Mouse (Mus musculus) cerebellum, adult 11 months (tissue): ENCODE measurements around the gene Nos1.

ENCODE experiments used
- DNase-seq: peaks from one replicate; pipeline ENCODE4 v3.0.0; 2022

Nos1 gene

DNA sequence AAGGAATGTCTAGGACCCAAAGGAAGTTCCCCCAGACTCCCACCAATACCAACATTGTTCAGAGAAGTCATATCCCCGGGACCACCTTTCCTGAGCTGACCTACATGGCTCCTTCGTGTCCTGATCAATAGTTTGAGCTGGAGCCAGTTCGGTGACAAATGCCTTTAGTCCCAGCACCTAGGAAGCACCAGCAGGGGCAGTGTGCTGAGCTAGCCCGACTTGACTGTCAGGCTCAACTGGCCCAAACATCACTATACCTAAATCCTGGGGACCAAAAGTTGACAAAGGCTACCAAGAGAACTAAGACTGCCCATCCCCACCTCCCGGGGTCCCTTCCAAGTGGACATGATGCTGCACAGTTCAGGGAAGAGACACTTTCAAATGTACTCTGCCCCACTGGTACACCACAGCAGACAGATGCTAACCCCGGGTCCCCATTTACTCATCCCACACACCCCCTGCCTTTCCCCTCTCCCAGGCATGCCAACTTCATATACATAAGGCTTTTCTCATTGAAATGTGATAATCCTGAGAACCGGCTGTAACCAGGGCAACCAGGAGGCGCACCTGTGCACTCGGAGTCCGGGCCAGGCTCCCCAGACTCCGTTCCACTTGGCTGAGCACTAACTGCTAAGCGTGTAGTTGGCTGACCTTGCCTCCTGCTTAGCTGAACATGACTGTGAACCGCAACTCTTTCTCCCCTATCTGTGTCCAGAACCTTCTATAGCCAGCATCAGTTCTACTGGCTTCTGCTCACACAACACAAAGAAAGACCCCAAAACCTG is 120.3 kb downstream of the Nos1 start:
- DNase-seq, result peak; percentile 76

DNA sequence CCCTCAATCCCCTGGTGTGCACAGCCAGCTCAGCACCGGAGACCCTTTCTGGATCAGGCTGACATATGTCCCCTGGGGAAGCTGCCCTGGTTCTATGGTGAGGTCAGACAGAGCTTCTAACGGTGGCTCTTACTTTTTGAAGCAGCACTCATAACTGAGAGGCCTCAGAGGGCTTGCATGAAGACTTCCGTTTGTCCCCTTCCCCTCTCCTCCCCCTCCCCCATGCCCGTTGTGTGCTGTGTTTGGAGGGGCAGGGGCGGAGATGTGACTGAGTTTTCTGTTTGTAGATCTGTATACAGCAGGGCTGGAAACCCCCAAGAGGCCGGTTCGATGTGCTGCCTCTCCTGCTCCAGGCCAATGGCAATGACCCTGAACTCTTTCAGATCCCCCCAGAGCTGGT is 122.7 kb downstream of the Nos1 start:
- no peak for DNase-seq

DNA sequence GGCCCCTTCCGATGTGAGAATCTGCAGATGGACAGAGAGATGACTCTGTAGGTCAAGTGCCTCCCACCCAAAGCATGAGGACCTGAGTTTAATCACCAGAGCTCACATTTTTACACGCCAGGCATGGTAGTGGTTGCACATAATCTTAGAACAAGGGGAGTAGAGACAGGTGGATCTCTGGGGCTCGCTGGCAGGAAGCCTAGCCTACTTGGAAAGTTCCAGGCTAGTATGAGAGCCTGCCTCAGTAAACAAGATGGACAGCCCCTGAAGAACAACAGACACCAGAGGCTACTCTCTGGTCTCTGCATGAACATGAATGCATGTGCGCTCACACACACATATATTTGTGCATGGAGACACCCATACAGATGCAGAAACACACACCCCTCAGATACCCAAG is 124.9 kb downstream of the Nos1 start:
- no peak for DNase-seq

DNA sequence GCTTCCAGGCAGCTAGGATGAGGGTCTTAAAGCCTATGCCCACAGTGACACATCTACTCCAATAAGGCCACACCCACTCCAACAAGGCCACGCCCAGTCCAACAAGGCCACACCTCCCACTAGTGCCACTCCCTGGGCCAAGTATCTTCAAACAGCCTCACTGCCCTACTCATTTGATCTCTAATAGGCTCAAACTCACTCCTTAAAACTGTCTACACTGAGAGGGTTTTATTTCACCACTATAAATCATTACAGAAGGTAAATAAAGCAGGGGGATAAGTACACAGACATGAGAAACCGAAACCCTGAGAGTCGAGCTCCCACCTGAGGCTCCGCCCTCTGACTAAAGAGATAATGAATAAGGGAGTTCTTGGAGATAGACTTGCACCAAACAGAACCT is 128.7 kb downstream of the Nos1 start:
- DNase-seq, result no peak

DNA sequence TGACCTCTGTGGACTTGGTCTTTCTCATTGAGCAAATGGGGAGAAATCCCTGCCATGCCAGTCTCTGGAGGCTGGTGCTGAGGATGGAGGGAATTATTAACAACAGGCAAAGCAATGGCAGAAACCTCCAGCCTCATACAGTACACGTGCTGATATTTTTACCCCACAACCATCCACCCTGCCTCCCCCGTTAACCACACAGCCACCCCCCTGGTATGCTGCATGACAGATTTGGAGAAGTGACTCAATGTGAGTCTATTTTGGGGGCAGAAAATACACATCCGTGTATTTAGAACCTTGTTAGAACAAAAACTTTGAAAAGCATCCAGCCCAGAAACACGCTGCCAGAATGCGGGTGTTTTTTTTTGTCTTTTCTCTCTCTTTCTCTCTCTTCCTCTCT is 135.5 kb downstream of the Nos1 start:
- DNase-seq, result no peak

DNA sequence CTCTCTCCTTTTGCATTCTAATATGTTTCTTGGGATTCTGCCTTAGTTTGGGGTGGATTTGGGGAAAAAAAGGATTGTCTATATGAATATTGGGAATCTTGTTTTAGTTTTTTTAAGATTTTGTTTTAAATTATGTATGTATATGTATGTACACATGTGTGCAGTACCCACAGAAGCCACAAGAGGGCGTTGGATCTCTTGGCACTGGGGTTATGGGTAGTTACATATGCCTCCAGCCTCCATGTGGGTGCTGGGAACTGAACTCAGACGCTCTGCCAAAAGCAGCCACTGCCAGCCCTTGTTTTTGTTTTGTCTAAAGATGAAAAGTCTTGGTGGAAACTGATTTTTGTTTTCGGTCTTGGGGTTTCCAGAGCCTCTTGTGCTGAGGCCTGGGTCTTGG is 136.1 kb downstream of the Nos1 start:
- no peak for DNase-seq

DNA sequence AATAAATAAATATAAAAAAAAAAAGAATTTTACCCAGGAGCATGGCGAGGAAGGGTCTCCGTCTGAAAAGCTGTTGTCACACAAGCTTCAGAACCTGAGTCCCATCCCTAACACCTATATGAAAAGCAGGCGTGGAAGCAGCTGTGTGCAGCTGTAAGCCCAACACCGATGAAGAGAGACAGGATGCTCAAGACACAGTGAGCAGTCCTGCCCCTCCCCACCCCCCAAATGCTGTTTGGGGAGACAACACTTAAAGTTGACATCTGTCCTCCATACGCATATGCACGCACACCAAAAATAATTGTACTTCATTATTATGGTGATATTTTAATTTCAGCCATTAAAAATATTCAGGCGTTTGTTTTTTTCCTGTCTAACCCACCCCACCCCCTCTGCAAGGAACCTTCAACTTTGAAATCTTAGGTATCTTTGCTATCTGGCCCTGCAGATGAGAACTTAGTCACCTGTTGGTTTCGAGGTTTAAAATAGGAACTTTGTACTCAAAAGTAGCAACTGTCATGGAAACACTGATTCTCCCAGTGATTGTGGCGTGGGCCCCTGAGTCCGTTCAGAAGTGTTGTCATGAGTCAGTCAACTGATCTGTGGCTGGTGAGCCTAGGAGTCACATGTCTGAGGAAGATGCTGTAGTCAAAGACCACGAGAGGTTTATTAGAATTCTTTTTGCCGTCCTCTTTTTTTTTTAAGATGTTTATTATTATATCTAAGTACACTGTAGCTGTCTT is 141.1 kb downstream of the Nos1 start:
- no peak for DNase-seq

DNA sequence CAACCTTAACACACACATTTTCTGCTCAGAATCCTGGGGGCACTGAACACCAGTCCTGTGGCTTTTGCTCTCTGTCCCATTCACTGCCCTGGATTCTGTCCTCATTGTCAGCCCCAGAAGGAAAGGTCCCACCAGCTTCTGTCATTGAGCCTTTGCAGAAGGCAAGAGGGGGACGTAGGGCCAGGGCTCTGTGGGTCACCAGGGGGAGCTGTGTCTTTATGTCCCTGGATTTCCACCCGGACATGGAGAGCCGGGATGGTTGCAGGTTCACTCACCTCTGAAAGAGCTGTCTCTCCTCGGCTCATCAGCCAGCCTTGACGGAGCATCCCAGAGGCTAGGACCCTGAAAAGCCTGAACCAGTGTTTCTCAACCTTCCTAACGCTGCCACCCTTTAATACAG is 142.9 kb downstream of the Nos1 start:
- no peak for DNase-seq

- DNase-seq, result no peak
These were observed 147.7 kb downstream of the Nos1 start for GRCm38 (mm10) chr5:117928553-117928952.

DNA sequence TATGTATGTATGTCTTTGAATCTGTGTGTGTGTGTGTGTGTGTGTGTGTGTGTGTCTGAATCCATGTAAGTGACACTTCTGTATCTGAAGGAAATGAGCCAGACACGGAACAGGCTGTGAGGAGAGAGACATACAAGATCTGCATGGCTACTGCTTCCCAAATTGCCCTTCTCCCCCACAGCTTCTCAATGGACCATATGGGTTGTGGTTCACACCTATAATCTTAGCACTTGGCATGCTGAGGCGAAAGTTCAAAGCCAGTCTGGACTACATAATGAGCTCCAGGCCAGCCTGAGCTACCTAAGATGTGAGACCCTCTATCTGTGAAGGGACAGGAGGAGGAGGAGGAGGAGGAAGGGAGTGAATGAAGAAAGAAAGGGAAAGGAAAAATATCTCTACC is 151.4 kb downstream of the Nos1 start:
- DNase-seq, result no peak

GRCm38 (mm10) chr5:117932862-117933261 is 152.0 kb downstream of the Nos1 start:
- peak; percentile 87 for DNase-seq

DNA sequence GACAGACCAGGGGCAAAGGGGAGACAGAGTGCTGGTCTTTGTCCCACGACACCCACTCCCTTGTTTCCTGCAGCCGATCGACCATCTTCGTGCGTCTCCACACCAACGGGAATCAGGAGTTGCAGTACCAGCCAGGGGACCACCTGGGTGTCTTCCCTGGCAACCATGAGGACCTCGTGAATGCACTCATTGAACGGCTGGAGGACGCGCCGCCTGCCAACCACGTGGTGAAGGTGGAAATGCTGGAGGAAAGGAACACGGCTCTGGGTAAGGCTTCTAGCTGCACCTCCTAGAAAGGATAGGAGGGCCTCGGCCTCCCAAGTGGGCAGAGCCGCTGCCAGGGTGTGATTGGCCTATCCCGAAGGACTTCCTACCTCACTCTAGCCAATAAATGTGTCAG is 155.5 kb downstream of the Nos1 start:
- no peak for DNase-seq

DNA sequence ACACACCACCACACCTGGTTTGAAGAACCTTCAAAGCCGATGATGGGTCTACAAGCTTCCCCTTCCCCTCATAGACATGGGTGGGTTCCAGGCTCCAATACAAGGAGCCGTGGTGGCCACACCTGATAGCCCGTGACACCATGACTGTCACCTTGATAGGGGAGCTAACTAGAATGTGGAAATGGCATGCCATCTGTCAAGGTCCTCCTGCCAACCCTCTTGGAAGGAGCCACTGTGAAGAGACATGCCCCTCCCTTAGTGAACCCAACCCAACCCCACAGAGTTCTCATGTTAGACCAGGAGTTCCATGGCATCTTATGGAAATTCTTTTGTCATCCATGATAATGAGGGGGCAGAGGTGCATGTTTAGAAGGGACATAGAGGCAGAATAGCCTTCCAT is 156.4 kb downstream of the Nos1 start:
- DNase-seq, result peak; percentile 60

DNA sequence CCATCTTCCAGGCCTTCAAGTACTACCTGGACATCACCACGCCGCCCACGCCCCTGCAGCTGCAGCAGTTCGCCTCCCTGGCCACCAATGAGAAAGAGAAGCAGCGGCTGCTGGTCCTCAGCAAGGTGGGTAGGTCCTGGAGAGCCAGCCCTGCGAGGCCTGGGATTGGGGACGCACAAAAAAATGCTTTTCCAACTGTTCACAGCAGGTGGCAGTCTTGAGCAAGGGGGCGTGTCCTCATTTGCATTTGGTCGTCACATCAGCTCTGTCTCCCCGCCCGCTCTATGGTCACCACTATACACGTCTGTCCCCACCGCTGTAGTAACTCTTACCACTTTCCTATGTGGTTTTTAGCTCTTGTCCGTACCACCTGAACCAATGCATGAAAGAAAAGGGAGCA is 157.3 kb downstream of the Nos1 start:
- DNase-seq, result no peak

DNA sequence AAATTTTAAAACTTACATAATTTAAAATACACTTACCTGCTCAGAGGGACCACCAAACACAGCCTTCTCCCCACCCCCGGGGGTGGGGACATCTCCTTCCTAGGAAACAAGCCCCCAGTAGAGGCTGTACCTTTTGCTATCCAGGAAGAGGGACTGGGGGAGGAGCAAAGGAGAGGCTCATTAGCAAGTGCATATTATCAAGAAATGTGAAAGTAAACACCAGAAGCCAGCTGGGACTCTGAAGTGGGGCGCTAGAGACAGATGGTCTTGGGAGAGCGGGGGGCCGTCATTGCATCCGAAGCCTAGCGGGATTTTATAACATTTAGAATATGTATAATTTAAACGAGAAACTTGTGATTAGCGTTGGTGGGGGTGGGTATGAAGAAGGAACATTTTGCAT is 158.6 kb downstream of the Nos1 start:
- DNase-seq, result no peak

GRCm38 (mm10) chr5:117941552-117941951 is 160.7 kb downstream of the Nos1 start:
- DNase-seq, result no peak

DNA sequence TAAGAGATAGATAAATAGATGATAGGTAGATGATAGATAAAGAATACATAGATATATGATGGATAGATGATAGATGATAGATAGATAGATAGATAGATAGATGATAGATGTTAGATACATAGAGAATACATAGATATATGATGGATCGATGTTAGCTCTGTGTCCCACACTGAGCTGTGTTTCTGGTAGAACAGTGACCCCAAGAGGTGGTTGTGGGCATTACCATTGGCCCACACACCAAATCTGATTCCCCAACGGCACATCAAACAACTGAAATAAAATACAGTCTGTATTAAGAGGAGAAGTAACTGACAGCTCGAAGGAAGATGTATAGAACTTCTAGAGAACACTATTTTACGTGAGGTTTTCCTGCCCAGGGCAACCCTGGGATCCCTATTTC is 165.8 kb downstream of the Nos1 start:
- peak; percentile 65 for DNase-seq

DNA sequence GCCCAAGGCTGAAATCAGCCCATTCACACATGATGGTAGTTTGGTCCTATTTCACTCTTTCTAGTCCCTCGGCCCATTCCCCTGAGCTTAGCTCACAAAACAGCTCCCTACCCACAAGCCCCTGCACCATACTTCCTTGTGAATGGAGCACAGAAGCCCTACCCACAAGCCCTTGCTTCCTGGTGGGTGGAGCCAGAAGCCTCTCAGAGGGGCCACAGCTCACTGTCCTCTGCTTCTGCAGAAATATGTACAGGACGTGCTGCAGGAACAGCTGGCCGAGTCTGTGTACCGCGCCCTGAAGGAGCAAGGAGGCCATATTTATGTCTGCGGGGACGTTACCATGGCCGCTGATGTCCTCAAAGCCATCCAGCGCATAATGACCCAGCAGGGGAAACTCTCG is 168.6 kb downstream of the Nos1 start:
- DNase-seq, result no peak

DNA sequence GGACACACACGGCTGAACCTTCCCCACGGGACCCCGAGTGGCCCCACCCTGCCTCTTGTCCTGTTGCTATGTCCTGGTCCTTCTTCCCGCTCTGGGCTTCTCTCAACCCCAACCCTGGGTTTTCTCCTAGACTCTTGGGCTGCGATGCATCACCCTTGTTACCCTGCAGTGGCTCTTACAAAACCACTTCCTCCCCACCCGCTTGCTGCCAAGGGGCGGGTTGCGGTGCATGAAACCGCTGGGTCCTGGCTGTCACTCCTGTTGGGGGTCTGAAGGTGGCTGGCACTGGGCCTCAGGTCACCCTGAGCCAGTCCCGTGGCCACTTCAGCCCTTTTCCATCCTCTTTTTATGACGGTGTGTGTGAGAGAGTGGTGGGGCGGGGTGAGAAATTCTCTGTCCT is 173.1 kb downstream of the Nos1 start:
- DNase-seq, result no peak

DNA sequence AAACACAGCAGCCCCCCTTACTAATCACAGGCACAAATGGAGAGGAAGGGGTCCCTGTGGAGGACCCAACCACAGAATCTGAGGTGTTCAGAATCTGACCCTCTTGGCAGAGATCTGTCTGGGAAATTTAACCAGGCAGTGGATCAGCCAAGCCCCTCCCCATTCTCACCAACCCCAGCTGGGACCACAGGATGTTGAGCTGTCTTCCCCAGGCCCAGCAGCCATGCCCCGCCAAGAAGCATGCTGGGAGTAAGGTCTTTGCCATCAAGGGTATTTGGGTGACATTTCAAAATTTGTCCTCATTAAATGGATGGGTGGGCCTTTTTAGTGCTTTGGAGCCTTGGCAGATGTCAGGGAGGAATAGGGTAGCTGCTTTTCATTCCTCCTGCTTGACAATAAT is 173.6 kb downstream of the Nos1 start:
- DNase-seq, result no peak

DNA sequence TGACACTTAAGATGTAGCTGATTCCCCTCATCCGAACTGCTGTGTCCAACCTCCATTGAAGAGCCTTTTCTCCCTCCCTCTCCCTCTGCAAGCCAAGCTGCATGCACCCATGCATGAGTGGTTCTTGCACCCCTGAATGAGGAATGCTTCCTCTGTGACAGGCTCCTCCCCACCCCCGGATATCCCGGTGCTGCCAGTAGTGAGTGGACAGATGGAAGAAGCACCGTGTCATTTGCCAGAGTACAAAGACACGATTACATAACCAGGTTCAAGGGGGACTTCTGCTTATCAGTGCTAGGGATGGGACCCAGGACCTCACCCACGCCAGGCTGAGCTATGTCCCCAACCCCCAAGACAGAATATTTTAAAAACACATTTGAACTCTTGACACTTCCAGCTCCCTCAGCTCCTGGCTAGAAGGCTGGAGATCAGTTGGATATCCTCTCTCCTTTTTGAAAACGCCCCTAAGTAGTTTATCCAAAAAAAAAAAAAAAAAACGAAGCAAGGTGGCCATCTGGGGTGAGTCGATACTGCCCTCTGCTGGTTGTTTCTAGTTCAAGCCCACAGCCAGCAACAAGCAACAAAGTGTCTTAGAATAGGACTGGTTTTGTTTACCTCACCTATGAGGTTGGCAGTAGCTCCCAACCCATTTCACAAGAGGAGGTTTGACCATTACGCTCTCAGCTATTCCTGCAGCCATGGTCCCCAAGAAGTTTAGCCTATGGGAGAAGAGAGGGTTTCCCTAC is 175.0 kb downstream of the Nos1 start:
- peak; percentile 66 for DNase-seq

DNA sequence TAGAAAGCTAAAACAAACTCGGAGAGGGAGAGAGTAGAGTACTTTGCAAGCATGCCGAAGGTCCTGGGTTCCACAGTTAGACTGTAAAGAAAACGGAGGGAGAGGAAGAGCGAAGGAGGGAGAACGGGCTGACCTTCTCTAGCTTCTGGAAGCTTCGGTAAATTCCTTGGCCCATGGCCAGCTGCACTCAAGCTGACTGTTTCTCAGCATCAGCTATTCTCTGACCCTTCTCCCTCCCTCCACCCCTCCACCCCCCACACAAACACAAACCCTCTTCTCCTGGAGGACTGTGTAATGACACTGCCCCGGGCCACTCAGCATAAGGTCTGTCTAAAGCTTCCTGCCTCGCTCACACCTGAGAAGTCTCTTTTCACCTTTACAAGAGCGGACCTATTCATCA is 183.9 kb downstream of the Nos1 start:
- DNase-seq, result no peak

GRCm38 (mm10) chr5:117966956-117967355 is 186.1 kb downstream of the Nos1 start:
- no peak for DNase-seq

DNA sequence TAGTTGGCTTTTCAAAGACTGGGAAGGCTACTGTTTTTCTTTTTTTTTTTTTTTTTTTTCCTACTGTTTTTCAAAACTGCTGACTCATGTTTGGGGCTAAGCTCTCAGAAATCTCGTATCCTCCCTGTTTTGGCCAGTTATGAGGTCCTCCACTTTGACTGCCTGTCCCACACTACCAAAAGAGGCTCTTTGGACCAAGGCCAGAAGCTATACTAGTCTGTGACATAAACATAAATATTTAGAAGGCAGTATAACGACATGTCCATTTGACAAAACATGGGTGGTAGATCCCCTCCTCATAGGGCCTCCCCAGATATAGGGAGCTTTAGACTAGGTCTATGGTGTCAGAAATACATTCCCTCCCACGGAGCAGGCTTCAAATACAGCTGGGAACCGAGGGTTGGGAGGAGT is 186.8 kb downstream of the Nos1 start:
- DNase-seq, result no peak
